Mouse (Mus musculus) right cerebral cortex, postnatal 14 days (tissue): Measurements from ENCODE around the gene Gm8797.
"Not testable (repeated sequence)": the region's sequence is repeated elsewhere in the genome, so short reads cannot be mapped to it uniquely, and the experiment has no call there.

Experiments
- DNase-seq: peaks from one replicate; pipeline ENCODE4 v3.0.0; 2022

Gm8797 gene

DNA sequence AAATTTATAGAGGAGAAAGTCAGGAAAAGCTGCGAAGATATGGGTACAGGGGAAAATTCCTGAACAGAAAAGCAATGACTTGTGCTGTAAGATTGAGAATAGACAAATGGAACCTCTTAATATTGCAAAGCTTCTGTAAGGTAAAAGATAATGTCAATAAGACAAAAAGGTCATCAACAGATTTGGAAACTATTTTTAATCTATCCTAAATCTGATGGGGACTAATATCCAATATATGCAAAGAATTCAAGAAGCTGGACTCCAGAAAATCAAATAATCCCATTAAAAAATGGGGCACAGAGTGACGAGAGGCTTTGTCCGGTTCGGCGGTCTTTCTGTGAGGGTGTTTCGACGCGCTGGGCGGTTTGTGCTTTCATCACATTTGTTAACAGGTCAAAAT is at the start of gene Gm8797:
TSS of gene Gm8797 (plus strand) at position 301 of the 400 bp plus-strand sequence.
- not testable (repeated sequence) for DNase-seq

DNA sequence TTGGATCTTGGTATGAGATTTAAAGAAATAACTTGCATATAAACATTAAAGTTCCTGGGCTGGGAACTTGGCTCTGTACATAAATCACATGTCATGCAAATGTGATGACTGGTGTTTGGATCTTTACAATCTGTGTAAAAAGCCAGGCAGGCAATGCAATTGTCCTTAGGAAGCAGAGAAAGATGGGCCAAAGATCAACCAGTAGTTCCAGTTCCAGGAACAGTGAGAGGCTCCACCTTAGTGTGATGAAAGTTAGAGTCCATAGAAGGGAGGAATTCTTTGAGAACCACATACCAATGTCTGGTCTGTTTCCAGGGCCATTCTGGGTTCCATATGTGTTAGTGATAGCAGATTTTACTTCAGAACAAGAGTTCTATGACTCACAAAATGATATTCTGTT is 36.1 kb upstream of the Gm8797 start:
- no peak for DNase-seq

DNA sequence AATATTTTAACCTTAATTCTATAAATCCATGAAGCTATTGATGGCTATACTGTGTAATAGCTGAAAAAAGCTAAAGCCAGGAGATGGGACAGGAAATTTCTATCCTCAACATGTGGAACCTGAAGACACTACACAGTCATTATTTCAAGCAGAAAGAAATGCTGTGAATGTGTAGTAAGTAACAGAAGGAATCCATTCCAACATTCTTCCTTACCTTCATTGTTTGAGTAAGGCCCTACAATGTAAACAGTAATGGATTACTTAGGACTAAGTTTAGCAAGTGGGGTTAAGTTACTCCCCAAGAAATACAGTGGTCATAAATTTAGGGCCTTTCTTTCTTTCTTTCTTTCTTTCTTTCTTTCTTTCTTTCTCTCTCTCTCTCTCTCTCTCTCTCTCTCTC is 17.7 kb upstream of the Gm8797 start:
- DNase-seq: no peak

- peak; percentile 33 for DNase-seq
These were observed 4.3 kb downstream of the Gm8797 start for GRCm38 (mm10) chr3:5754763-5755478.

DNA sequence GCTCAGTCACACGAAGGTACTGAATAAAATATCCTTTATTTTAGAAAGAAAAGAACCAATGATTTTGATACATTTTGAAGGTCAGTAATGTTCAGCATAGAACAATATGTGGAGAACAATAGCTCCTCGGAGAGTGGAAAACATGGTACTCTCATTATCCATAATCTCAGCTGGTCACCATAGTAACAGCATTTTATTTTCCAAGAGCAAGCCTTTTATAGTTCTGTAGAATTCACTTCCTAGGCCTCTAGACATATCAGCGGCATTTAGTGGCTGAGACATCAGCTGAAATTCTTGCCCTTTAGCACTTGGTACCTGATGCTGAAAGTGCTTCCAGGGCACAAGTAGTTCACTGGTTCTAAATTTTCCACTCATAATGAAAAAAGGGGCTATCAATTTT is 15.7 kb downstream of the Gm8797 start:
- DNase-seq: no peak

DNA sequence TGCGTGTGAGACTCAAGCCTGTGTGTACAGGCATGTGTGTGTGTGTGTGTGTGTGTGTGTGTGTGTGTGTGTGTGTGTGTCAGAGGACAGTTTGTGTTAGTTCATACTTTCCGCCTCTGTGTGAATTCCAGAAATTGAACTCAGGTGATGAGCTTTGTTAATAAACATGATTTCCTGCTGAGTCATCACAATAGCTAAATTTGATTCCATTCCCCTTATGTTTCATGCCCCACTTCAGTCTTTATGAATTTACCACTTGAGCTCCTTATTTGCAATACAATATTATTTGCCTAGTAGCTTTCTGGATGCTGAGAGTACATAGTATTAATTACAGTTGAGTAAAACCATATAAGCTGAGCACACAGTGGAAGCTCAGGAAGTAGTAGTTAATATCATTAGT is 26.3 kb downstream of the Gm8797 start:
- no peak for DNase-seq
